Mouse (Mus musculus) spleen, adult 2 months (tissue): ENCODE results near the gene Tbr1. TPM values are rescaled to one million over a fixed set of nuclear protein-coding genes. Genes with fewer than 3 reads are reported as not detected.

Experiments
- DNase-seq, 2 experiments: peaks; one replicate each; pipeline versions ENCODE4 v3.0.0 to v3.0.0-alpha.2; 2012 to 2021; ENCODE audit warnings: low spot score in 2 of 2, low read depth in 1 of 2
- H3K27ac ChIP-seq: fragments of 200-500 bp; 2 replicates; pipeline ENCODE4 v1.5.1; 2012; ENCODE audit warnings: low read length, inconsistent platforms; ENCODE audit not compliant: insufficient read depth
- H3K27me3 ChIP-seq: fragments of 200-500 bp; 2 replicates; pipeline ENCODE4 v1.6.1; 2012; ENCODE audit warnings: mild to moderate bottlenecking, moderate library complexity, low read length, inconsistent platforms; ENCODE audit not compliant: control insufficient read depth, insufficient read depth
- H3K36me3 ChIP-seq: fragments of 200-500 bp; 2 replicates; pipeline ENCODE4 v1.6.1; 2012; ENCODE audit warnings: mild to moderate bottlenecking, low read length, inconsistent platforms; ENCODE audit not compliant: control insufficient read depth, insufficient read depth
- H3K4me1 ChIP-seq: fragments of 200-500 bp; 2 replicates; pipeline ENCODE4 v1.6.1; 2011; ENCODE audit warnings: inconsistent platforms; ENCODE audit not compliant: control insufficient read depth, insufficient read depth, insufficient read length
- H3K4me3 ChIP-seq: fragments of 200-500 bp; 2 replicates; pipeline ENCODE4 v1.5.1; 2011; ENCODE audit warnings: mild to moderate bottlenecking, inconsistent platforms; ENCODE audit not compliant: insufficient read depth, insufficient read length; ENCODE audit errors: extremely low read depth
- CTCF ChIP-seq: fragments of 200-500 bp; IDR thresholded peaks from 2 replicates; pipeline ENCODE4 v1.5.1; 2011; ENCODE audit warnings: mild to moderate bottlenecking, inconsistent platforms; ENCODE audit not compliant: insufficient read depth, insufficient read length, insufficient replicate concordance; ENCODE audit errors: extremely low read depth
- POLR2A ChIP-seq: fragments of 200-500 bp; IDR thresholded peaks from 2 replicates; pipeline ENCODE4 v1.6.1; 2011; ENCODE audit warnings: low read depth, low read length, inconsistent platforms
- WGBS: fragments of 180-500 bp; shearing (Covaris S2); methylation state at CpG from one replicate; pipeline ENCODE4 v1.1.7; 2018; 5-methylcytosine and 5-hydroxymethylcytosine counted together
- polyA plus RNA-seq: library from polyadenylated mRNA; depleted of rRNA; stranded (reverse); fragments of >200 nt; gene quantifications from 2 replicates; pipeline ENCODE4 v1.2.3, GENCODE M21; 2012; rRNA removed

Tbr1 gene
- polyA plus RNA-seq, 1 experiment = 0.11 TPM

DNA sequence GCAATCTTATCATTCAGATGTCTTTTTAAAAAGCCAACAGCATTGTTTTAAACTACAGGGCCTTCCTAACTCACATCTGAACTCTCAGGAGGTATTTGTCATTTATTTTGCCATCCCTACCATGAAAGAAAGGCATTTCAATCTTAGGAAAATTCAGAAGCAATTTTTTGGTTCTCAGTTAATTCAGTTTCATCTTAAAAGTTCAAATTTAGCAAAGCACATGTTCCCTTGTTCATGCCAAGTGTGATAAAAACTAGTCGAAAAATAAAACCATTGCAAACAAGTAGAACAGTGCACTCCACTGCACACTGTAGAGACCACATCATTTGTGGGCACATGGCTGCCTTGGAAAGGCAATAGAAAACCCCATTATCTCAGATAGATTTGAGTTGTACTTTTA is 15.5 kb downstream of the Tbr1 start:
- DNase-seq = no peak
- H3K27me3 ChIP-seq = peaks cover 20% of the 10 kb centered on the region
- H3K4me3 ChIP-seq = no peak overlapping the region
- 76% methylated on average over 1 of the region's 1 CpGs for WGBS
- no peaks in the 10 kb centered on the region for H3K36me3 ChIP-seq
- no peak overlapping the region for H3K27ac ChIP-seq
- no peaks in the 10 kb centered on the region; the same call in none of the 2 replicates for H3K4me1 ChIP-seq
- TF ChIP-seq CTCF = no peak
- TF ChIP-seq POLR2A = no peak

DNA sequence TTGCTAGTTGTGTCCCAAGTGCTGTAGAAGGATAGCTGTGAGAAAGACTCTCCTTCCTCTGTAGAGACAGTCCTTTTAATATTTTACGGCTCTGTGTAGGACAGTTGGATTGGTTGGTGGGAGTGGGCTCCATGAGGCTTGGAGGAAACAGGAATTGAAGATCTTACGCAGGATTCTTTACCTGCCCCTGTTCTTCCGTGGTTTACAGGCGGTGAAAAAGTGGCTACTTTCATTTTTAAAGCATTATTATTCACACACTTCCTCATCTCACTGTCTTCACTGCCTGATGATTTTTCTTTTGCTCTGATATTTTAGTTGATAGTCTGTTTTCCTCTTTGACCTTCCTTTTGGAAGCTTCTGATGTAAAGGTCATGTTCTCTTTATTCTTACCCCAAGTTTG is 17.5 kb downstream of the Tbr1 start:
- peaks cover 9% of the 10 kb centered on the region for H3K27me3 ChIP-seq
- 19% methylated on average over 4 of the region's 4 CpGs for WGBS
- TF ChIP-seq POLR2A = no peak
- TF ChIP-seq CTCF = no peak
- no peak overlapping the region for H3K4me3 ChIP-seq
- no peak for DNase-seq
- H3K27ac ChIP-seq = no peak overlapping the region
- no peaks in the 10 kb centered on the region for H3K36me3 ChIP-seq
- H3K4me1 ChIP-seq = no peaks in the 10 kb centered on the region; the same call in 1 of the 2 replicates

- no peaks in the 10 kb centered on the region for H3K36me3 ChIP-seq
- H3K27ac ChIP-seq = no peak overlapping the region
- no peak for TF ChIP-seq POLR2A
- TF ChIP-seq CTCF = no peak
- no peak for DNase-seq
- H3K27me3 ChIP-seq = no peaks in the 10 kb centered on the region; the same call in 1 of the 2 replicates
- no peaks in the 10 kb centered on the region for H3K4me1 ChIP-seq
- WGBS = 87% methylated on average over 1 of the region's 1 CpGs
- H3K4me3 ChIP-seq = no peak overlapping the region
Observed at GRCm38 (mm10) chr2:61823426-61824140, 20.9 kb downstream of the Tbr1 start.

GRCm38 (mm10) chr2:61837243-61837806 is 34.6 kb downstream of the Tbr1 start:
- TF ChIP-seq CTCF = no peak
- TF ChIP-seq POLR2A = no peak
- 92% methylated on average over 2 of the region's 2 CpGs for WGBS
- H3K27ac ChIP-seq = no peak overlapping the region
- no peaks in the 10 kb centered on the region for H3K36me3 ChIP-seq
- H3K27me3 ChIP-seq = no peaks in the 10 kb centered on the region
- H3K4me3 ChIP-seq = no peak overlapping the region
- no peaks in the 10 kb centered on the region for H3K4me1 ChIP-seq
- no peak for DNase-seq

Other genes starting within 250 kb of the Tbr1 start
- gene Tank, start 224.3 kb upstream of the Tbr1 start, polyA plus RNA-seq = 7.1 and 7.3 TPM in 2 replicates
- gene Psmd14, start 91.2 kb upstream of the Tbr1 start, polyA plus RNA-seq = 5.2 and 7.8 TPM in 2 replicates
- not detected in 2 replicates for gene Slc4a10, start 243.5 kb downstream of the Tbr1 start, polyA plus RNA-seq